Mouse (Mus musculus) heart, adult 2 months (tissue): ENCODE measurements around the gene Capn5.

Experiments used
- CTCF ChIP-seq: fragments of 200-600 bp; IDR thresholded peaks from 2 replicates; pipeline ENCODE4 v1.8.1; 2022; ENCODE audit warnings: antibody characterized with exemption, mild to moderate bottlenecking, moderate library complexity
- EP300 ChIP-seq: fragments of 200-500 bp; IDR thresholded peaks from 2 replicates; pipeline ENCODE4 v1.6.1; 2011; ENCODE audit warnings: low read depth, low read length, control low read depth; ENCODE audit not compliant: insufficient read depth
- POLR2A ChIP-seq: fragments of 200-500 bp; IDR thresholded peaks from 2 replicates; pipeline ENCODE4 v1.6.1; 2011; ENCODE audit warnings: mild to moderate bottlenecking, low read depth, low read length, control low read depth; ENCODE audit not compliant: insufficient read depth

- TF ChIP-seq POLR2A = no peak
- TF ChIP-seq CTCF = no peak
- TF ChIP-seq EP300 = no peak
These were observed 11.7 kb upstream of the Capn5 start for GRCm38 (mm10) chr7:98189745-98190144.
